Mouse (Mus musculus) MEL (cell line): Measurements from ENCODE around the gene Ccdc83. TPM values are rescaled to one million over a fixed set of nuclear protein-coding genes. Genes with fewer than 3 reads are reported as not detected.
"Not testable (repeated sequence)": the region's sequence is repeated elsewhere in the genome, so short reads cannot be mapped to it uniquely, and the experiment has no call there.

Source experiments
- DNase-seq: peaks from one replicate; pipeline ENCODE4 v3.0.0; 2011; ENCODE audit warnings: low read depth, low spot score
- H3K27ac ChIP-seq: 2 replicates; pipeline ENCODE4 v1.5.1; 2012; ENCODE audit warnings: low read depth, mild to moderate bottlenecking, control low read depth, low read length, moderate library complexity; ENCODE audit not compliant: control insufficient read depth
- H3K27me3 ChIP-seq, 2 experiments: fragments of 150-350 bp in 1 of 2; sonication (generic) in 1 of 2; 2 replicates each; pipeline ENCODE4 v1.6.1; 2012; ENCODE audit warnings: low read length in 2 of 2, mild to moderate bottlenecking in 2 of 2, improper control_type of control experiment in 1 of 2, moderate library complexity in 1 of 2; ENCODE audit not compliant: insufficient read depth in 2 of 2, control insufficient read depth in 1 of 2
- H3K36me3 ChIP-seq, 2 experiments: 2 replicates each; pipeline ENCODE4 v1.6.1; 2012 to 2014; ENCODE audit warnings: low read length in 2 of 2, improper control_type of control experiment in 1 of 2, inconsistent platforms in 1 of 2, mild to moderate bottlenecking in 1 of 2; ENCODE audit not compliant: insufficient read depth in 2 of 2, control insufficient read depth in 1 of 2
- H3K4me1 ChIP-seq, 2 experiments: fragments of 150-350 bp in 1 of 2; sonication (generic) in 1 of 2; 2 replicates each; pipeline ENCODE4 v1.6.1; 2012; ENCODE audit warnings: low read length in 2 of 2, improper control_type of control experiment in 1 of 2, mild to moderate bottlenecking in 1 of 2; ENCODE audit not compliant: insufficient read depth in 2 of 2, control insufficient read depth in 1 of 2
- H3K4me3 ChIP-seq, 2 experiments: fragments of 150-350 bp in 1 of 2; sonication (generic) in 1 of 2; 2 replicates each; pipeline ENCODE4 v1.5.1; 2012; ENCODE audit warnings: low read depth in 2 of 2, low read length in 2 of 2, mild to moderate bottlenecking in 2 of 2, moderate library complexity in 2 of 2, control low read depth in 1 of 2, improper control_type of control experiment in 1 of 2; ENCODE audit not compliant: control insufficient read depth in 1 of 2, insufficient read depth in 1 of 2
- H3K79me2 ChIP-seq: 2 replicates; pipeline ENCODE4 v1.6.1; 2012; ENCODE audit warnings: mild to moderate bottlenecking, low read length, moderate library complexity; ENCODE audit not compliant: control insufficient read depth, poor library complexity, insufficient read depth
- H3K9ac ChIP-seq: 2 replicates; pipeline ENCODE4 v1.6.1; 2012; ENCODE audit warnings: low read depth, mild to moderate bottlenecking, control low read depth, low read length, moderate library complexity; ENCODE audit not compliant: control insufficient read depth, poor library complexity, severe bottlenecking
- H3K9me3 ChIP-seq: fragments of 150-350 bp; sonication (generic); replicated peaks from 2 replicates; pipeline ENCODE4 v1.6.1; 2012; ENCODE audit warnings: mild to moderate bottlenecking, low read length, improper control_type of control experiment, moderate library complexity; ENCODE audit not compliant: insufficient read depth
- CTCF ChIP-seq, 3 experiments: IDR thresholded peaks in 2 of 3; conservative IDR thresholded peaks in 1 of 3; 2 replicates each; pipeline ENCODE4 v1.5.1; 2011 to 2012; ENCODE audit warnings: low read length in 3 of 3, low read depth in 2 of 3, mild to moderate bottlenecking in 2 of 3, improper control_type of control experiment in 1 of 3, inconsistent platforms in 1 of 3, mixed read lengths in 1 of 3, moderate library complexity in 1 of 3; ENCODE audit not compliant: control insufficient read depth in 1 of 3, insufficient read depth in 1 of 3, poor library complexity in 1 of 3, severe bottlenecking in 1 of 3
- E2F4 ChIP-seq: IDR thresholded peaks from 2 replicates; pipeline ENCODE4 v1.6.1; 2011; ENCODE audit warnings: low read depth, low read length, improper control_type of control experiment, borderline replicate concordance
- ETS1 ChIP-seq: IDR thresholded peaks from 2 replicates; pipeline ENCODE4 v1.6.1; 2012; ENCODE audit warnings: low read depth, mild to moderate bottlenecking, inconsistent platforms, low read length, improper control_type of control experiment, moderate library complexity
- GATA1 ChIP-seq: IDR thresholded peaks from 2 replicates; pipeline ENCODE4 v1.6.1; 2011; ENCODE audit warnings: low read depth, low read length, improper control_type of control experiment
- HCFC1 ChIP-seq: IDR thresholded peaks from 2 replicates; pipeline ENCODE4 v1.6.1; 2012; ENCODE audit warnings: low read depth, mild to moderate bottlenecking, inconsistent platforms, low read length, improper control_type of control experiment, moderate library complexity
- MAFK ChIP-seq: IDR thresholded peaks from 2 replicates; pipeline ENCODE4 v1.6.1; 2011; ENCODE audit warnings: low read depth, mild to moderate bottlenecking, low read length, improper control_type of control experiment, borderline replicate concordance
- MAZ ChIP-seq: IDR thresholded peaks from 2 replicates; pipeline ENCODE4 v1.6.1; 2012; ENCODE audit warnings: low read depth, mild to moderate bottlenecking, inconsistent platforms, low read length, improper control_type of control experiment
- MEF2A ChIP-seq: IDR thresholded peaks from 2 replicates; pipeline ENCODE4 v1.6.1; 2014; ENCODE audit warnings: low read depth, mild to moderate bottlenecking, inconsistent platforms, low read length, improper control_type of control experiment; ENCODE audit not compliant: poor library complexity, insufficient replicate concordance, severe bottlenecking; ENCODE audit errors: extremely low read depth
- MXI1 ChIP-seq: IDR thresholded peaks from 2 replicates; pipeline ENCODE4 v1.6.1; 2011; ENCODE audit warnings: mild to moderate bottlenecking, low read depth, low read length, improper control_type of control experiment
- MYB ChIP-seq: IDR thresholded peaks from 2 replicates; pipeline ENCODE4 v1.6.1; 2011; ENCODE audit warnings: mild to moderate bottlenecking, low read depth, low read length, improper control_type of control experiment
- MYC ChIP-seq: IDR thresholded peaks from 2 replicates; pipeline ENCODE4 v1.6.1; 2011; ENCODE audit warnings: low read depth, mild to moderate bottlenecking, low read length, improper control_type of control experiment, moderate library complexity
- NRF1 ChIP-seq: IDR thresholded peaks from 2 replicates; pipeline ENCODE4 v1.6.1; 2014; ENCODE audit warnings: low read depth, mild to moderate bottlenecking, inconsistent platforms, low read length, improper control_type of control experiment, moderate library complexity; ENCODE audit not compliant: poor library complexity, insufficient read depth, severe bottlenecking
- POLR2AphosphoS5 ChIP-seq: IDR thresholded peaks from 2 replicates; pipeline ENCODE4 v1.6.1; 2012; ENCODE audit warnings: low read depth, borderline replicate concordance, mild to moderate bottlenecking, inconsistent platforms, low read length, moderate library complexity, mixed read lengths
- RAD21 ChIP-seq: IDR thresholded peaks from 2 replicates; pipeline ENCODE4 v1.6.1; 2011; ENCODE audit warnings: mild to moderate bottlenecking, low read depth, low read length, improper control_type of control experiment
- SIN3A ChIP-seq: IDR thresholded peaks from 2 replicates; pipeline ENCODE4 v1.6.1; 2012; ENCODE audit warnings: low read length, improper control_type of control experiment, inconsistent platforms
- SMC3 ChIP-seq: IDR thresholded peaks from 2 replicates; pipeline ENCODE4 v1.6.1; 2011; ENCODE audit warnings: low read depth, low read length, improper control_type of control experiment
- TCF12 ChIP-seq: IDR thresholded peaks from 2 replicates; pipeline ENCODE4 v1.6.1; 2014; ENCODE audit warnings: low read depth, mild to moderate bottlenecking, inconsistent platforms, low read length, improper control_type of control experiment, moderate library complexity
- USF1 ChIP-seq: IDR thresholded peaks from 2 replicates; pipeline ENCODE4 v1.6.1; 2014; ENCODE audit warnings: low read depth, mild to moderate bottlenecking, inconsistent platforms, low read length, improper control_type of control experiment, moderate library complexity
- ZC3H11A ChIP-seq: IDR thresholded peaks from 2 replicates; pipeline ENCODE4 v1.6.1; 2012; ENCODE audit warnings: low read depth, mild to moderate bottlenecking, inconsistent platforms, low read length, improper control_type of control experiment
- ZNF384 ChIP-seq: IDR thresholded peaks from 2 replicates; pipeline ENCODE4 v1.6.1; 2012; ENCODE audit warnings: low read depth, mild to moderate bottlenecking, inconsistent platforms, low read length, improper control_type of control experiment
- polyA plus RNA-seq, 2 experiments: library from polyadenylated mRNA; stranded (reverse) in 1 of 2; unstranded in 1 of 2; fragments of >175 nt in 1 of 2; fragments of >200 nt in 1 of 2; gene quantifications; 2 replicates each; pipeline versions ENCODE4 v1.2.1 to v1.2.4; 2012; ENCODE audit warnings: low replicate concordance in 2 of 2, low read depth in 1 of 2; ENCODE audit not compliant: insufficient read length in 2 of 2, insufficient read depth in 1 of 2, missing spikeins in 1 of 2
- total RNA-seq: library from RNA; depleted of rRNA; stranded (reverse); fragments of 300-350 nt; gene quantifications from 2 replicates; pipeline ENCODE4 v1.2.3, GENCODE M21; 2012

Gene Ccdc83
- total and polyA plus RNA-seq, 3 experiments, result not detected

DNA sequence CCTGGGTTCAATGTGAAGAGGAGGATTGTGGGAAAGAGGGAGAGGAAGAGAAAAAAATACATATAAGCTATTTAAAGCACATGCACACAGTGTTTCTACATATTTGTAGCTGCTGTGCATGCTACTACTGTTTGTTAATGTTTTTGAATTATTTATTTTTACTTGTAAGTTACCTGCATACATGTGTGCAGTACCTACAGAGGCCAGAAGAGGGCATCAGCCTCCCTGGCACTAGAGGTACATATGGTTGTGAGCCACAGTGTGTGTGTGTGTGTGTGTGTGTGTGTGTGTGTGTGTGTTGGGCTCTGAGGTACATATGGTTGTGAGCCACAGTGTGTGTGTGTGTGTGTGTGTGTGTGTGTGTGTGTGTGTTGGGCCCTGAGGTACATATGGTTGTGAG is 36.7 kb downstream of the Ccdc83 start:
- TF ChIP-seq SMC3 (peak; percentile 51), ZC3H11A (peak; percentile 20; the same call in 1 of the 2 replicates), CTCF (IDR thresholded peaks at IDR 0.05 in 2 of 3, conservative IDR thresholded peaks at IDR 0.05 in 1 of 3; ENCODE audit: control insufficient read depth in 1 of 3, insufficient read depth in 1 of 3, low read depth in 2 of 3, low read length in 3 of 3, poor library complexity in 1 of 3, severe bottlenecking in 1 of 3) (peak; percentile 38 to 49 (median 48)), RAD21 (peak; percentile 25)
- H3K36me3 ChIP-seq, H3K9ac ChIP-seq, H3K27me3 ChIP-seq, H3K9me3 ChIP-seq, H3K79me2 ChIP-seq, H3K4me1 ChIP-seq, H3K4me3 ChIP-seq, H3K27ac ChIP-seq: not testable (repeated sequence)
- peak; percentile 66 for DNase-seq

- Histone ChIP-seq H3K27me3 (peaks cover 0 to 5% of the 10 kb centered on the region in 2 experiments; a peak in 2 of 4 replicates), H3K27ac (no peak overlapping the region), H3K9me3 (no peaks in the 10 kb centered on the region), H3K79me2 (no peaks in the 10 kb centered on the region), H3K36me3 (no peaks in the 10 kb centered on the region), H3K4me3 (no peak overlapping the region), H3K4me1 (no peaks in the 10 kb centered on the region), H3K9ac (no peak overlapping the region)
- TF ChIP-seq MAFK (no peak), MAZ (no peak), RAD21 (no peak), MYB (no peak), GATA1 (no peak), MEF2A (no peak), POLR2AphosphoS5 (no peak), CTCF (IDR thresholded peaks at IDR 0.05 in 2 of 3, conservative IDR thresholded peaks at IDR 0.05 in 1 of 3; ENCODE audit: control insufficient read depth in 1 of 3, insufficient read depth in 1 of 3, low read depth in 2 of 3, low read length in 3 of 3, poor library complexity in 1 of 3, severe bottlenecking in 1 of 3) (no peak)
- no peak for DNase-seq
These were observed 37.5 kb downstream of the Ccdc83 start for GRCm38 (mm10) chr7:90228075-90228474.

DNA sequence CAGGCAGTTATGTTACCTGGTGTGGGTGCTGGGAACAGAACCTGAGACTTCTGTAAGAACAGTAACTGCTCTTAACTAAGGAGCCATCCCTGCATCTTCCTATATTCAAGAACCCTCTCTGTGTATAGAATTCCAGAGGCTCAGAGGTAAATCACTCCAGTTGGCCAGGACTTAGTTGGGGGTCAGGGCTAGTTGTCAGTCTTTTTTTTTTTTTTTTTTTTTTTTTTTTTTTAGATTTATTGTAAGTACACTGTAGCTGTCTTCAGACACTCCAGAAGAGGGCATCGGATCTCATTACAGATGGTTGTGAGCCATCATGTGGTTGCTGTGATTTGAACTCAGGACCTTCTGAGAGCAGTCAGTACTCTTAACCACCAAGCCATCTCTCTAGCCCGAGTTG is 44.1 kb downstream of the Ccdc83 start:
- Histone ChIP-seq H3K27me3 (peaks cover 3% of the 10 kb centered on the region in 2 experiments; a peak in 3 of 4 replicates), H3K4me1 (no peaks in the 10 kb centered on the region), H3K9ac (no peak overlapping the region), H3K27ac (no peak overlapping the region), H3K36me3 (no peaks in the 10 kb centered on the region), H3K79me2 (no peaks in the 10 kb centered on the region), H3K4me3 (no peak overlapping the region), H3K9me3 (no peaks in the 10 kb centered on the region)
- DNase-seq, result no peak
- TF ChIP-seq GATA1 (no peak), ZNF384 (no peak), MYC (no peak), E2F4 (no peak), USF1 (no peak), HCFC1 (no peak), NRF1 (no peak), SIN3A (no peak), ETS1 (no peak), MYB (no peak), MXI1 (no peak), ZC3H11A (no peak), TCF12 (no peak)
